Mouse (Mus musculus) MEL (cell line): Measurements from ENCODE around the gene C2cd4a. TPM values are rescaled to one million over a fixed set of nuclear protein-coding genes. Genes with fewer than 3 reads are reported as not detected.

Source experiments
- DNase-seq: peaks from one replicate; pipeline ENCODE4 v3.0.0; 2011; ENCODE audit warnings: low read depth, low spot score
- H3K27ac ChIP-seq: 2 replicates; pipeline ENCODE4 v1.5.1; 2012; ENCODE audit warnings: low read depth, mild to moderate bottlenecking, control low read depth, low read length, moderate library complexity; ENCODE audit not compliant: control insufficient read depth
- H3K27me3 ChIP-seq, 2 experiments: fragments of 150-350 bp in 1 of 2; sonication (generic) in 1 of 2; 2 replicates each; pipeline ENCODE4 v1.6.1; 2012; ENCODE audit warnings: low read length in 2 of 2, mild to moderate bottlenecking in 2 of 2, improper control_type of control experiment in 1 of 2, moderate library complexity in 1 of 2; ENCODE audit not compliant: insufficient read depth in 2 of 2, control insufficient read depth in 1 of 2
- H3K36me3 ChIP-seq, 2 experiments: 2 replicates each; pipeline ENCODE4 v1.6.1; 2012 to 2014; ENCODE audit warnings: low read length in 2 of 2, improper control_type of control experiment in 1 of 2, inconsistent platforms in 1 of 2, mild to moderate bottlenecking in 1 of 2; ENCODE audit not compliant: insufficient read depth in 2 of 2, control insufficient read depth in 1 of 2
- H3K4me1 ChIP-seq, 2 experiments: fragments of 150-350 bp in 1 of 2; sonication (generic) in 1 of 2; 2 replicates each; pipeline ENCODE4 v1.6.1; 2012; ENCODE audit warnings: low read length in 2 of 2, improper control_type of control experiment in 1 of 2, mild to moderate bottlenecking in 1 of 2; ENCODE audit not compliant: insufficient read depth in 2 of 2, control insufficient read depth in 1 of 2
- H3K4me3 ChIP-seq, 2 experiments: fragments of 150-350 bp in 1 of 2; sonication (generic) in 1 of 2; 2 replicates each; pipeline ENCODE4 v1.5.1; 2012; ENCODE audit warnings: low read depth in 2 of 2, low read length in 2 of 2, mild to moderate bottlenecking in 2 of 2, moderate library complexity in 2 of 2, control low read depth in 1 of 2, improper control_type of control experiment in 1 of 2; ENCODE audit not compliant: control insufficient read depth in 1 of 2, insufficient read depth in 1 of 2
- H3K79me2 ChIP-seq: 2 replicates; pipeline ENCODE4 v1.6.1; 2012; ENCODE audit warnings: mild to moderate bottlenecking, low read length, moderate library complexity; ENCODE audit not compliant: control insufficient read depth, poor library complexity, insufficient read depth
- H3K9ac ChIP-seq: 2 replicates; pipeline ENCODE4 v1.6.1; 2012; ENCODE audit warnings: low read depth, mild to moderate bottlenecking, control low read depth, low read length, moderate library complexity; ENCODE audit not compliant: control insufficient read depth, poor library complexity, severe bottlenecking
- H3K9me3 ChIP-seq: fragments of 150-350 bp; sonication (generic); replicated peaks from 2 replicates; pipeline ENCODE4 v1.6.1; 2012; ENCODE audit warnings: mild to moderate bottlenecking, low read length, improper control_type of control experiment, moderate library complexity; ENCODE audit not compliant: insufficient read depth
- CHD1 ChIP-seq: IDR thresholded peaks from 2 replicates; pipeline ENCODE4 v1.6.1; 2012; ENCODE audit warnings: low read depth, mild to moderate bottlenecking, inconsistent platforms, low read length, improper control_type of control experiment
- CHD2 ChIP-seq: IDR thresholded peaks from 2 replicates; pipeline ENCODE4 v1.6.1; 2011; ENCODE audit warnings: low read length, improper control_type of control experiment
- CTCF ChIP-seq, 3 experiments: IDR thresholded peaks in 2 of 3; conservative IDR thresholded peaks in 1 of 3; 2 replicates each; pipeline ENCODE4 v1.5.1; 2011 to 2012; ENCODE audit warnings: low read length in 3 of 3, low read depth in 2 of 3, mild to moderate bottlenecking in 2 of 3, improper control_type of control experiment in 1 of 3, inconsistent platforms in 1 of 3, mixed read lengths in 1 of 3, moderate library complexity in 1 of 3; ENCODE audit not compliant: control insufficient read depth in 1 of 3, insufficient read depth in 1 of 3, poor library complexity in 1 of 3, severe bottlenecking in 1 of 3
- E2F4 ChIP-seq: IDR thresholded peaks from 2 replicates; pipeline ENCODE4 v1.6.1; 2011; ENCODE audit warnings: low read depth, low read length, improper control_type of control experiment, borderline replicate concordance
- ELF1 ChIP-seq: IDR thresholded peaks from 2 replicates; pipeline ENCODE4 v1.6.1; 2014; ENCODE audit warnings: low read depth, mild to moderate bottlenecking, inconsistent platforms, low read length, improper control_type of control experiment, moderate library complexity
- EP300 ChIP-seq, 2 experiments: IDR thresholded peaks; 2 replicates each; pipeline ENCODE4 v1.6.1; 2011; ENCODE audit warnings: improper control_type of control experiment in 2 of 2, low read length in 2 of 2, low read depth in 1 of 2, mild to moderate bottlenecking in 1 of 2
- ETS1 ChIP-seq: IDR thresholded peaks from 2 replicates; pipeline ENCODE4 v1.6.1; 2012; ENCODE audit warnings: low read depth, mild to moderate bottlenecking, inconsistent platforms, low read length, improper control_type of control experiment, moderate library complexity
- GABPA ChIP-seq: IDR thresholded peaks from 2 replicates; pipeline ENCODE4 v1.6.1; 2012; ENCODE audit warnings: low read depth, mild to moderate bottlenecking, inconsistent platforms, low read length, improper control_type of control experiment, moderate library complexity
- JUND ChIP-seq: IDR thresholded peaks from 2 replicates; pipeline ENCODE4 v1.6.1; 2011; ENCODE audit warnings: low read depth, mild to moderate bottlenecking, improper control_type of control experiment, low read length
- KAT2A ChIP-seq: conservative IDR thresholded peaks from 2 replicates; pipeline ENCODE4 v1.6.1; 2012; ENCODE audit warnings: low read depth, low read length, improper control_type of control experiment, inconsistent platforms
- MAX ChIP-seq: IDR thresholded peaks from 2 replicates; pipeline ENCODE4 v1.6.1; 2011; ENCODE audit warnings: low read length, improper control_type of control experiment
- MAZ ChIP-seq: IDR thresholded peaks from 2 replicates; pipeline ENCODE4 v1.6.1; 2012; ENCODE audit warnings: low read depth, mild to moderate bottlenecking, inconsistent platforms, low read length, improper control_type of control experiment
- MEF2A ChIP-seq: IDR thresholded peaks from 2 replicates; pipeline ENCODE4 v1.6.1; 2014; ENCODE audit warnings: low read depth, mild to moderate bottlenecking, inconsistent platforms, low read length, improper control_type of control experiment; ENCODE audit not compliant: poor library complexity, insufficient replicate concordance, severe bottlenecking; ENCODE audit errors: extremely low read depth
- MXI1 ChIP-seq: IDR thresholded peaks from 2 replicates; pipeline ENCODE4 v1.6.1; 2011; ENCODE audit warnings: mild to moderate bottlenecking, low read depth, low read length, improper control_type of control experiment
- MYB ChIP-seq: IDR thresholded peaks from 2 replicates; pipeline ENCODE4 v1.6.1; 2011; ENCODE audit warnings: mild to moderate bottlenecking, low read depth, low read length, improper control_type of control experiment
- MYC ChIP-seq: IDR thresholded peaks from 2 replicates; pipeline ENCODE4 v1.6.1; 2011; ENCODE audit warnings: low read depth, mild to moderate bottlenecking, low read length, improper control_type of control experiment, moderate library complexity
- NELFE ChIP-seq: IDR thresholded peaks from 2 replicates; pipeline ENCODE4 v1.6.1; 2011; ENCODE audit warnings: low read depth, low read length, improper control_type of control experiment
- NRF1 ChIP-seq: IDR thresholded peaks from 2 replicates; pipeline ENCODE4 v1.6.1; 2014; ENCODE audit warnings: low read depth, mild to moderate bottlenecking, inconsistent platforms, low read length, improper control_type of control experiment, moderate library complexity; ENCODE audit not compliant: poor library complexity, insufficient read depth, severe bottlenecking
- POLR2A ChIP-seq, 2 experiments: IDR thresholded peaks; 2 replicates each; pipeline ENCODE4 v1.6.1; 2011 to 2012; ENCODE audit warnings: low read length in 2 of 2, mild to moderate bottlenecking in 2 of 2, control low read depth in 1 of 2, improper control_type of control experiment in 1 of 2, low read depth in 1 of 2, moderate library complexity in 1 of 2; ENCODE audit not compliant: control insufficient read depth in 1 of 2, insufficient read depth in 1 of 2, poor library complexity in 1 of 2
- POLR2AphosphoS2 ChIP-seq: IDR thresholded peaks from 2 replicates; pipeline ENCODE4 v1.6.1; 2011; ENCODE audit warnings: low read length, improper control_type of control experiment
- POLR2AphosphoS5 ChIP-seq: IDR thresholded peaks from 2 replicates; pipeline ENCODE4 v1.6.1; 2012; ENCODE audit warnings: low read depth, borderline replicate concordance, mild to moderate bottlenecking, inconsistent platforms, low read length, moderate library complexity, mixed read lengths
- SIN3A ChIP-seq: IDR thresholded peaks from 2 replicates; pipeline ENCODE4 v1.6.1; 2012; ENCODE audit warnings: low read length, improper control_type of control experiment, inconsistent platforms
- TAL1 ChIP-seq: IDR thresholded peaks from 2 replicates; pipeline ENCODE4 v1.6.1; 2012; ENCODE audit warnings: mild to moderate bottlenecking, inconsistent platforms, low read length, moderate library complexity, mixed read lengths
- TBP ChIP-seq: IDR thresholded peaks from 2 replicates; pipeline ENCODE4 v1.8.0; 2011; ENCODE audit warnings: low read depth, low read length, improper control_type of control experiment
- UBTF ChIP-seq: IDR thresholded peaks from 2 replicates; pipeline ENCODE4 v1.6.1; 2012; ENCODE audit warnings: low read depth, mild to moderate bottlenecking, inconsistent platforms, low read length, improper control_type of control experiment, moderate library complexity, borderline replicate concordance; ENCODE audit not compliant: insufficient read depth
- USF1 ChIP-seq: IDR thresholded peaks from 2 replicates; pipeline ENCODE4 v1.6.1; 2014; ENCODE audit warnings: low read depth, mild to moderate bottlenecking, inconsistent platforms, low read length, improper control_type of control experiment, moderate library complexity
- ZKSCAN1 ChIP-seq: IDR thresholded peaks from 2 replicates; pipeline ENCODE4 v1.6.1; 2012; ENCODE audit warnings: low read depth, mild to moderate bottlenecking, inconsistent platforms, low read length, improper control_type of control experiment, moderate library complexity
- ZMIZ1 ChIP-seq: IDR thresholded peaks from 2 replicates; pipeline ENCODE4 v1.6.1; 2012; ENCODE audit warnings: low read depth, mild to moderate bottlenecking, inconsistent platforms, low read length, improper control_type of control experiment, moderate library complexity
- ZNF384 ChIP-seq: IDR thresholded peaks from 2 replicates; pipeline ENCODE4 v1.6.1; 2012; ENCODE audit warnings: low read depth, mild to moderate bottlenecking, inconsistent platforms, low read length, improper control_type of control experiment
- polyA plus RNA-seq, 2 experiments: library from polyadenylated mRNA; stranded (reverse) in 1 of 2; unstranded in 1 of 2; fragments of >175 nt in 1 of 2; fragments of >200 nt in 1 of 2; gene quantifications; 2 replicates each; pipeline versions ENCODE4 v1.2.1 to v1.2.4; 2012; ENCODE audit warnings: low replicate concordance in 2 of 2, low read depth in 1 of 2; ENCODE audit not compliant: insufficient read length in 2 of 2, insufficient read depth in 1 of 2, missing spikeins in 1 of 2
- total RNA-seq: library from RNA; depleted of rRNA; stranded (reverse); fragments of 300-350 nt; gene quantifications from 2 replicates; pipeline ENCODE4 v1.2.3, GENCODE M21; 2012

Gene C2cd4a
- total and polyA plus RNA-seq, 3 experiments: not detected

GRCm38 (mm10) chr9:67830411-67831358 is 1.4 kb downstream of the C2cd4a start:
- no peaks in the 10 kb centered on the region for H3K79me2 ChIP-seq
- H3K9me3 ChIP-seq: no peaks in the 10 kb centered on the region
- no peak for TF ChIP-seq POLR2AphosphoS5
- TF ChIP-seq ELF1: no peak
- no peak for TF ChIP-seq MAZ
- TF ChIP-seq GABPA: no peak
- no peak for TF ChIP-seq TAL1
- TF ChIP-seq NELFE: no peak
- no peak for TF ChIP-seq TBP
- no peak for TF ChIP-seq NRF1
- no peak for TF ChIP-seq UBTF
- TF ChIP-seq ZNF384: no peak
- no peak for TF ChIP-seq ZMIZ1
- TF ChIP-seq ZKSCAN1: no peak
- TF ChIP-seq, all 39 proteins: peak for 0
- Histone ChIP-seq H3K9ac (no peak overlapping the region), H3K4me1 (no peaks in the 10 kb centered on the region), H3K4me3 (no peak overlapping the region), H3K27ac (no peak overlapping the region), H3K36me3 (no peaks in the 10 kb centered on the region), H3K27me3 (no peaks in the 10 kb centered on the region)
- DNase-seq: no peak

- Histone ChIP-seq H3K27me3 (no peaks in the 10 kb centered on the region), H3K27ac (no peak overlapping the region)
- no peak for TF ChIP-seq USF1
- no peak for TF ChIP-seq MXI1
- no peak for TF ChIP-seq E2F4
- no peak for TF ChIP-seq POLR2A (IDR thresholded peaks at IDR 0.05; ENCODE audit: control insufficient read depth in 1 of 2, insufficient read depth in 1 of 2, low read depth in 1 of 2, low read length in 2 of 2, poor library complexity in 1 of 2)
- no peak for TF ChIP-seq MEF2A
- TF ChIP-seq ETS1: no peak
- no peak for TF ChIP-seq TAL1
- TF ChIP-seq MYB: no peak
- no peak for TF ChIP-seq SIN3A
- TF ChIP-seq TBP: no peak
- no peak for TF ChIP-seq KAT2A
- no peak for TF ChIP-seq CHD2
- no peak for TF ChIP-seq POLR2AphosphoS5
- TF ChIP-seq ZKSCAN1: no peak
- no peak for TF ChIP-seq POLR2AphosphoS2
- 0 out of 2 replicates have a peak, but pooled peaks have one; percentile 46 for TF ChIP-seq MYC
- no peak for TF ChIP-seq MAX
- TF ChIP-seq JUND: 0 out of 2 replicates have a peak, but pooled peaks have one; percentile 36
- TF ChIP-seq CHD1: no peak
- TF ChIP-seq EP300 (IDR thresholded peaks at IDR 0.05; ENCODE audit: low read depth in 1 of 2, low read length in 2 of 2): no peak
- TF ChIP-seq ZNF384: no peak
- no peak for TF ChIP-seq UBTF
- peak; percentile 59 to 82 (median 64) for TF ChIP-seq CTCF (IDR thresholded peaks at IDR 0.05 in 2 of 3, conservative IDR thresholded peaks at IDR 0.05 in 1 of 3; ENCODE audit: control insufficient read depth in 1 of 3, insufficient read depth in 1 of 3, low read depth in 2 of 3, low read length in 3 of 3, poor library complexity in 1 of 3, severe bottlenecking in 1 of 3)
These were observed 3.9 kb downstream of the C2cd4a start for GRCm38 (mm10) chr9:67828182-67828581.

More at GRCm38 (mm10) chr9:67828182-67828581, 3.9 kb downstream of the C2cd4a start:
- no peak overlapping the region for H3K9ac ChIP-seq
- no peaks in the 10 kb centered on the region for H3K4me1 ChIP-seq
- peak; percentile 72 for DNase-seq
- no peak overlapping the region for H3K4me3 ChIP-seq
- no peaks in the 10 kb centered on the region for H3K9me3 ChIP-seq
- H3K79me2 ChIP-seq: no peaks in the 10 kb centered on the region
- H3K36me3 ChIP-seq: no peaks in the 10 kb centered on the region
